Mouse (Mus musculus): ENCODE data around the gene Ccdc93.

Gene Ccdc93

DNA sequence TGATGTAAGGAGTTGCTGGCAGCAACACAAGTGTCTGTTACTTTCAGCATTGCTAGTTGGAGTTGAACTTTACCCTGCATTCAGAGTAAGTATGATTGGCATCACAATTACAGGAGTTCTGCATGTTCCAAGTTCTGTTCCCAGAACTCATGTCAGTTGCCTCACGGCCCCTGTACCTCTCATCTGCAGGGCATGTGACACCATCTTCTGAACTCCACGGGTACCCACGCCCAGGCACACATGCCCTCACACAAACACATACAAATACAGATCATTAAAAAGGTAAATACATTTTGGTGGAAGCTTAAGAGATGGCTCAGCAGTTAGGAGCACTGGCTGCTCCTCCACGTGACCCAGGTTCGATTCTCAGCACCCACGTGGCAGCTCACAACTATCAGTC lies 56.0 kb downstream of the Ccdc93 start:
- in situ Hi-C loops (cut with MboI; ENCODE audit: low pct_unique_long_range_greater_than_20kb in 1 of 2, low sequenced_read_pairs in 2 of 2, unreplicated experiment in 1 of 2) = no loop called here

DNA sequence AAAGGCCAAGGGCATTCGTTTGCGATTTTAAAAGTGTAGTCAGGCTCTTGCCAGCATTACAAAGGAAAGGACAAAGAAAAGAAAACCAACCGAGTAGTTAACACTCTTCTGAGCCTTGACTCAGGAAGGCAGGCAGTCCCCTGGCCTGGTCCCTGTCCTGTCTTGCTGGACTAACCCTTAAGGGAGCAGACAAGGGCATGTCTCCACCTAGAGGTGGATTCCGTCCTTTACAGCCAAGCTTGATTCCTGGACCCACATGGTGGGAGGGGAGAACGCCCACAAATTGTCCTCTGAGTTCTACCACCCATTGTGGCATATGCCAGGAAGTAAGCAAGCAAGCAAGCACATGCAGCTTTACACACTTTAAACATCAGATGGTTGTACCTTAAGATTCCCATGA lies 59.4 kb downstream of the Ccdc93 start:
- in situ Hi-C loops (cut with MboI; ENCODE audit: low pct_unique_long_range_greater_than_20kb in 1 of 2, low sequenced_read_pairs in 2 of 2, unreplicated experiment in 1 of 2) = no loop called here

DNA sequence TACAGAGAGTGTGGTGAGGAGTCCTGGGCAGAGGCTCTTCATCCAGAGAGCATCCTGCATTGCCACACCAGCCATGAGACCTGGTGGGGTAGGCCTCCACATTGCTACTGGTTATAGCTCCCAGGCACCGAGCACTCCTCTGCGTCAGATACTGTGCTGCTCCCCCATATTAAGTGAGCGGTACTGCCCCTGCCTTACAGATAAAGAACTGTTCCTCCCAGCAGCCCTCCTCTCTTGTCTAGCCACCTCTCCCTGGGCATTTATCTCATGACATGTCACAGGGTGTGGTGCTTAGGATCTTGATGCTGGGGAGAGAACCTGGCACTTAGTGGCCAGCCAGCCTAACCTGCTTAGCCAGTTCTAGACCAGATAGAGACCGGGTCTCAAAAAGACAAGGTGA lies 66.2 kb downstream of the Ccdc93 start:
- in situ Hi-C loops (cut with MboI; ENCODE audit: low pct_unique_long_range_greater_than_20kb in 1 of 2, low sequenced_read_pairs in 2 of 2, unreplicated experiment in 1 of 2) = no loop called here

- in situ Hi-C loops (cut with MboI; ENCODE audit: low pct_unique_long_range_greater_than_20kb in 1 of 2, low sequenced_read_pairs in 2 of 2, unreplicated experiment in 1 of 2) = no loop called here
Measured at GRCm38 (mm10) chr1:121508729-121509128, 77.9 kb downstream of the Ccdc93 start.

DNA sequence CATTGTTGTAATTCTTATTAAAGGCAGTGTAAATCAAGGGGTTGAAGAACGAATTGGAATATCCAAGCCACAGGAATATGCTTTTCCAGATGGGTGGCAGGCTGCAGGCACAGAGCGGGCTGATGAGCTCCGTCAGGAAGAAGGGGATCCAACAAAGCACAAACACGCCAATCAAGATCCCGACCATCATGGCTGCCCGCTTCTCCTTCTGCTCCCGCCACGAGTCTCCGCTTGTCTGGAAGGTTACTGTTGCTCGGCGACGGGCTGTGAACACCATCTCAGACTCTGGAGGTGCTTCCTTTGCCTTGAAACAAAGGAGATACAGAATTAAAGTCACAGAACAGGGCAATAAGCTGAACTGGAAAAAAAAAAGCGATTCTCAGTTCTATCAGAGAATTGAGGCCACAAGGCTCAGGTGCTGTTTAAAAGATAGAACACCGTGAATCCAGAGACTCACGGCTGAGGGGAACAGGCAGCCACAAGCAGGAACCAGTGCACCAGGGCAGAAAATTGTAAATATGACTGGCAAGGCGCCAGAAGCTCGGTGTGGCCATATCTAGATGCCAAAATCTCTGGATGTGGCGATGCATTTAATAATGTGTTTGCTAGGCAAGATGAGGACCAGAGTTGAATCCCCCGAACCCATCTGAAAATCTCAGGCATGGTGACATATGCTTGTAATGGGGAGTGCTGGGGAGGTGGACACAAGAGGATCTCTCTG lies 79.7 kb downstream of the Ccdc93 start:
- in situ Hi-C loops (cut with MboI; ENCODE audit: low pct_unique_long_range_greater_than_20kb in 1 of 2, low sequenced_read_pairs in 2 of 2, unreplicated experiment in 1 of 2) = no loop called here

DNA sequence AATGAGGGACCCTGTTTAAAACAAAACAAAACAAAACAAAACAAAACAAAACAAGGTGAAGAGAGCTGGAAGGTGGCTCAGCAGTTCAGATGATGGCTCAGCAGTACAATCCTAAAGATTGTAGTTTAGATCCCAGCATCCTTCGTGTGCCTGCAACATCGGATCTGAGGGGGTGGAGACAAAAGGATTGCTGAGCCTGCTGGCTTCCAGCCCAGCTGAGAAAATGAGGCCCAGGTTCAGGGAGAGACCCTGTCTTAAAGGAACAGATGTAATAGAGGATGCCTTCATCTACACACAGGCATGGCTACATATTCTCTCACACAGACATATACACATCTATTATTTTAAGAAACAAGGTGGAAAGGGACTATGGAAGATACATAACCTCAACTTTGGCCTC lies 80.3 kb downstream of the Ccdc93 start:
- in situ Hi-C loops (cut with MboI; ENCODE audit: low pct_unique_long_range_greater_than_20kb in 1 of 2, low sequenced_read_pairs in 2 of 2, unreplicated experiment in 1 of 2) = no loop called here

GRCm38 (mm10) chr1:121511966-121512365 lies 81.1 kb downstream of the Ccdc93 start:
- in situ Hi-C loops (cut with MboI; ENCODE audit: low pct_unique_long_range_greater_than_20kb in 1 of 2, low sequenced_read_pairs in 2 of 2, unreplicated experiment in 1 of 2) = no loop called here

DNA sequence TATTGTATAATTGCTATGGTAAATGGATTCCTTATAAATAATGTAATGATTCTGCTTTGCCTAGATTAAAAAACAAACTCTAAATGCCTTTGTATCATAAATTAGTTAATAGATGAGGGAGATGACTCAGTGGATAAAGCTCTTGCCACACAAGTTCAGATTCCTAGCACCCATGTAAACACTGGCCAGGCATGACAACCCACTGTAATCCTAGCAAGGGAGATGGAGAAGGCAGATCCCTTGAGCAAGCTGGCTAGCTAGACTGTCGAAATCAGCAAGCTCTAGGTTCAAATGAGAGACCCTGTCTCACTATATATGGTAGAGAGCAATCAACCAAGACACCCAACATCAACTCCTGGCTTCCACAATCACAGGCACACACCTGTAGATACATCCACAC lies 87.8 kb downstream of the Ccdc93 start:
- in situ Hi-C loops (cut with MboI; ENCODE audit: low pct_unique_long_range_greater_than_20kb in 1 of 2, low sequenced_read_pairs in 2 of 2, unreplicated experiment in 1 of 2) = no loop called here

DNA sequence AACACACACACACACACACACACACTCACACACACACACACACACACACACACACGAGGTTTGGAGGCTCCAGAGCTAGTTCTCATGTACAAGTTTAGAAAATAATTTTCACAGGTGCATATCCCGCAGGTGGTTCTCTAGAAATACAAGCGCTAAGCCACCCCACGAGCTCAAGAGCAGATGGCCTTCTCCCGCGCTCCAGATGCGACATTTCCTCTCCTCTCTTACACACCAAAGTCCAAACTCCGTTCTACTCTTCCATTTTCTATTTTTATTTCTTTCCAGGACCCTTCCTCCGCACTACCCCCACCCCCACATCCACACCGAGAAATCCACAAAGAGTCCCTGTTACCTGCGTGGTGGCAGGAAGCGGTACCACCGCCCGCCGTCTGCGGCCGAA lies 96.2 kb downstream of the Ccdc93 start:
- in situ Hi-C loops (cut with MboI; ENCODE audit: low pct_unique_long_range_greater_than_20kb in 1 of 2, low sequenced_read_pairs in 2 of 2, unreplicated experiment in 1 of 2) = no loop called here

DNA sequence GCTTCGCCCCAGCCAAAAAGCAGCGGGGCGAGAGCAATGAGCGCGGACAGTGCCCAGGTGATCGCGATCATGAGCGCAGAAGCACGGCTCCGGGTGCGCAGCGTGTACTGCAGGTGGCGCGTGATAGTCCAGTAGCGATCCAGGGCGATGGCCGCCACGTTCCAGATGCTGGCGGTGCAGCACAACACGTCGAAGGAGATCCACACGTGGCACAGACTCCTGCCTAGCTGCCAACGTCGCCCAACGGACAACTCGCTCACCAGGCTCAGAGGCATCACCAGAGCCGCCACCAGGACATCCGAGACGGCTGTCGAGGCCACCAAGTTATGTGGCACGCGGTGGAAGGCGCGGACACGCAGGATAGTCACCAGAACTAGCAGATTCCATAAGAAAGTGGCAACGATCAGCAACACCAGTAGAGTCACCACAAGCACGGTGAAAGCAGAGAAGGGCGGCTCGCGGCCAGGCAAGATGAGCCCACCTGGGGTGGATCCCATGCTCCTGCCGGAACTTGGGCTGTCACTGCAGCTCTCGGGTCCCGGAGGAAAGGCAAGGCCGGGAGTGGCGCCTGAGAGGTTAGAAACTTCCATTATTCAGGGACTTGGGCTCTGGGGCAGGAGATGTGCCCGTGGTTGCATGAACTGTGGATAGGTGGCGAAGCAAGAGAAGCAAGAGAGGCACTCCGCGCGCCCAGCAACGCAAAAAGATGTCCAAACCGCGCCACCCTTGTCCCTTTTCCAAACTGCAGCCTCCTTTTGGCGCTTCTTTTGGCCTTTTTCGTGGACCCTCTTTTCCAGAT lies 97.0 kb downstream of the Ccdc93 start:
- in situ Hi-C loops (cut with MboI; ENCODE audit: low pct_unique_long_range_greater_than_20kb in 1 of 2, low sequenced_read_pairs in 2 of 2, unreplicated experiment in 1 of 2) = no loop called here

- in situ Hi-C loops (cut with MboI; ENCODE audit: low pct_unique_long_range_greater_than_20kb in 1 of 2, low sequenced_read_pairs in 2 of 2, unreplicated experiment in 1 of 2) = no loop called here
Measured at GRCm38 (mm10) chr1:121528399-121528720, 97.5 kb downstream of the Ccdc93 start, which contains the start of gene Htr5b. TSS of gene Htr5b (minus strand) at chr1:121528465.

DNA sequence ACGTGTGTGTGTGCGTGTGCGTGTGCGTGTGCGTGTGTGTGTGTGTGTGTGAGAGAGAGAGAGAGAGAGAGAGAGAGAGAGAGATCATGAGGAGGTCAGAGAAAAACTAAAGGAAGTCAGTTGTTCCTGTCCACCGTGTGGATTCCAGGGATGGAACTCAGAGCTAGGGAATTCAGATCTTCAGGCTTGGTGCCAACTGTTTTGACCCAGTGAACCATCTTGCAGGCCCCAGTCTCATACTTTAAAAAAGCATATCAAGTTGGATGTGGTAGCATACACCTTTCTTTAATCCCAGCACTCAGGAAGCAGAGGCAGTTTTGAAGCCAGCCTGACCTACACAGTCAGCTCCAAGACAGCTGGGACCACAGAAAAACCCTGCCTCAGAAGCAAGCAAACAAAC lies 98.4 kb downstream of the Ccdc93 start:
- in situ Hi-C loops (cut with MboI; ENCODE audit: low pct_unique_long_range_greater_than_20kb in 1 of 2, low sequenced_read_pairs in 2 of 2, unreplicated experiment in 1 of 2) = no loop called here

DNA sequence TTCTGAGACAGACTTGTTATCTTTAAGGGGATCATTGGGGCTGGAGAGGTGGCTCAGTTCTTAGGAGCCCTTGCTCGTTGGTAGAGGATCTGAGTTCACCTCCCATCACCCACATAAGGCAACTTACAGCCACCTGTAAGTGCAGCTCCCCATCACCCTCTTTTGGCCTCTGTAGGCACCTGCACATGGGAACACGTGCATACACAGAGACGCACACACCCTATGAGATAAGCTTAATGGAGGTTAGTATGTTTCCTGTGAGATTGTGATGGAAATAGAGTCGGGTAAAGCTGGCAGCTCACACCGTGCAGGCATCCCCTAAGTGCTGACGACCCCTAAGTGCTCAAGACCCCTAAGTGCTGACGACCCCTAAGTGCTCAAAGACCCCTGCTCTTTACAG lies 100.6 kb downstream of the Ccdc93 start:
- in situ Hi-C loops (cut with MboI; ENCODE audit: low pct_unique_long_range_greater_than_20kb in 1 of 2, low sequenced_read_pairs in 2 of 2, unreplicated experiment in 1 of 2) = no loop called here

DNA sequence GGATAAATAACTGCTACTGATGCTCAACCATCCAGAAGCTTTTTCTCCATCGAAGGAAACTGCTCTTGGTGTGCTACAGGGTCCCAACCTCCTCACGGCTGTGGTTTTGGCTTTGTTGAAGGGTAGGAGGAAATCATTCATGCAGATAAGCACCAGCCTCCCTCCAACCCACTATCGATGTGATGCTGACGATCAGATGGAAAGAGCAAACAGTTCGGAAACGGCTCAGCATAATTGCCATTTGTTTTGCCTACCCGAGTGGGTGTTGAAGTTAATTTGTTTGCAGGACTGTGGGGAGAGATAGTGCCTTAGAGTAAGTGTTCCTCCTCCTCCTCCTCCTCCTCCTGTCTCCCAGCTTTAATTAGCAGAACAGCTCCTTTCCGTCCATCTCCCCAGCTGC lies 109.5 kb downstream of the Ccdc93 start:
- in situ Hi-C loops (cut with MboI; ENCODE audit: low pct_unique_long_range_greater_than_20kb in 1 of 2, low sequenced_read_pairs in 2 of 2, unreplicated experiment in 1 of 2) = no loop called here

DNA sequence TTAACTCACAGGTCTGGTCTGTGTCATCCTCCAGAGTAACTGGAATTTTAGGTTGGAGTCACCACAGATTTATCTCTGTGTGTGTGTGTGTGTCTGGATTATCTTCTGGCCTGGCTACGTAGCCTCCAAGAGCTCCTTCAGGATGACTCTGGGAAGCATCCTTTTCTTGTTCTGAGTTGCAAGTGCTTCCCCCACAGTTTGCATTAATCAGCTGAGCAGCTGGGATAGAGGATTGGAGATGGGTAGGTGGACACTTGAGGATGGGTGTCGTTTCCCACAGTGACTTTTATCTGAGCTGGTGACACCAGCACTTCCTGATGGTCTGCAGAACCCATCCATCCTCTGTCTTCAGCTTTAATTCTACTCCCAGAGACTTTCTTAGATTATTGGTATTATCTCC lies 116.0 kb downstream of the Ccdc93 start:
- in situ Hi-C loops (cut with MboI; ENCODE audit: low pct_unique_long_range_greater_than_20kb in 1 of 2, low sequenced_read_pairs in 2 of 2, unreplicated experiment in 1 of 2) = no loop called here

GRCm38 (mm10) chr1:121548667-121549066 lies 117.8 kb downstream of the Ccdc93 start:
- in situ Hi-C loops (cut with MboI; ENCODE audit: low pct_unique_long_range_greater_than_20kb in 1 of 2, low sequenced_read_pairs in 2 of 2, unreplicated experiment in 1 of 2) = no loop called here

DNA sequence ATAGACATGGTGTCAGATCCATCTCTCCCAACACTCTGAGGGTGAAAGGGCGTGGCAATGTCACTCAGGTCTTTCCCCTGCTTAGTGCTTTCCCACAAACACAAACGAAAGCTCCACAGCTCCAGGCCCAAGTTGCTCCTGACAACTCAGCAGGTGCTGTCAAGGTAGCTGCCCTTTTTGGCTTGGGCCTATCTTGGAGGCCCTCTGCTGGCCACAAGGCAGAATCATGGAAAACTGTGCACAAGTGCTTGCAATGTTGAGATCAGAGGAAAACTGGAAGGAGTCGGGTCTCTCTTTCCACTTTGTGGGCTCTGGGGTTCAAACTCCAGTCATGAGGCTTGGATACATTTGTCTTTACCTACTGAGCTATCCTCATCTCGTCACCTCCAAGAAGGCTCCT lies 118.6 kb downstream of the Ccdc93 start:
- in situ Hi-C loops (cut with MboI; ENCODE audit: low pct_unique_long_range_greater_than_20kb in 1 of 2, low sequenced_read_pairs in 2 of 2, unreplicated experiment in 1 of 2) = no loop called here

GRCm38 (mm10) chr1:121550801-121551456 lies 120.1 kb downstream of the Ccdc93 start:
- in situ Hi-C loops (cut with MboI; ENCODE audit: low pct_unique_long_range_greater_than_20kb in 1 of 2, low sequenced_read_pairs in 2 of 2, unreplicated experiment in 1 of 2) = no loop called here

DNA sequence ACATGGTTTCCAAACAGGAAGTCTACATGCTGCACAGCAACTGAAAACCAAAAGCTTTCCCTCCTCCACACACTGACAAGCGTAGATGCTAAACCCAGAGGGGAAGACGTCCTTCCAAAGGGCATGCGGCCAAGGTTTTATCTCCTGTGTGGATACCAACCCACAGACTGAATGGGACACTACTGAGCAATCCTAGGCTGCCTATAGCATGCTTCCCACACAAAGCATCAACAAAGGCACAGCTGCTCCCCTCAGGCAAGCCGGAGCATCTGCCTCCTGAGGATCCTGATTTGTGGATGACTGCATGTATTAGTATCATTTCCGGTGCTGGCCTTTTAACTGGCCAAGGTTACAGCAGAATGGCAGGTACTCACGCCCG lies 120.6 kb downstream of the Ccdc93 start:
- in situ Hi-C loops (cut with MboI; ENCODE audit: low pct_unique_long_range_greater_than_20kb in 1 of 2, low sequenced_read_pairs in 2 of 2, unreplicated experiment in 1 of 2) = no loop called here
